Mouse (Mus musculus) liver, adult 2 months (tissue): ENCODE measurements around the gene Arhgap28. TPM values are rescaled to one million over a fixed set of nuclear protein-coding genes. Genes with fewer than 3 reads are reported as not detected.

ENCODE experiments used
- DNase-seq: peaks from one replicate; pipeline ENCODE4 v3.0.0-alpha.2; 2011; ENCODE audit warnings: low read depth, low spot score; ENCODE audit errors: extremely low read depth
- H3K27ac ChIP-seq: fragments of 200-500 bp; replicated peaks from 2 replicates; pipeline ENCODE4 v1.5.1; 2012; ENCODE audit warnings: low read depth, mild to moderate bottlenecking, control low read depth, inconsistent platforms, low read length; ENCODE audit not compliant: insufficient read depth
- H3K27me3 ChIP-seq: fragments of 200-500 bp; 2 replicates; pipeline ENCODE4 v1.6.1; 2012; ENCODE audit warnings: mild to moderate bottlenecking, moderate library complexity, low read length, inconsistent platforms; ENCODE audit not compliant: control insufficient read depth, insufficient read depth
- H3K36me3 ChIP-seq: fragments of 200-500 bp; 2 replicates; pipeline ENCODE4 v1.6.1; 2012; ENCODE audit warnings: low read length, inconsistent platforms; ENCODE audit not compliant: control insufficient read depth, insufficient read depth
- H3K4me1 ChIP-seq: fragments of 200-500 bp; 2 replicates; pipeline ENCODE4 v1.6.1; 2011; ENCODE audit warnings: low read length; ENCODE audit not compliant: control insufficient read depth, insufficient read depth
- H3K4me3 ChIP-seq: fragments of 200-500 bp; 2 replicates; pipeline ENCODE4 v1.5.1; 2011; ENCODE audit warnings: low read depth, mild to moderate bottlenecking, control low read depth, low read length, moderate library complexity; ENCODE audit not compliant: insufficient read depth
- H3K79me2 ChIP-seq: fragments of 200-500 bp; 2 replicates; pipeline ENCODE4 v1.6.1; 2012; ENCODE audit warnings: inconsistent platforms, mild to moderate bottlenecking, low read length, moderate library complexity; ENCODE audit not compliant: control insufficient read depth, insufficient read depth
- H3K9ac ChIP-seq: fragments of 200-500 bp; 2 replicates; pipeline ENCODE4 v1.6.1; 2012; ENCODE audit warnings: low read depth, mild to moderate bottlenecking, control low read depth, inconsistent platforms, low read length
- CTCF ChIP-seq: fragments of 200-500 bp; IDR thresholded peaks from 2 replicates; pipeline ENCODE4 v1.5.1; 2011; ENCODE audit warnings: low read depth, low read length, control low read depth
- POLR2A ChIP-seq: fragments of 200-500 bp; IDR thresholded peaks from 2 replicates; pipeline ENCODE4 v1.6.1; 2011; ENCODE audit warnings: low read length, control low read depth; ENCODE audit not compliant: insufficient read depth; ENCODE audit errors: extremely low read depth
- WGBS: fragments of 180-500 bp; shearing (Covaris S2); methylation state at CpG from one replicate; pipeline ENCODE4 v1.1.7; 2018; 5-methylcytosine and 5-hydroxymethylcytosine counted together
- polyA plus RNA-seq: library from polyadenylated mRNA; depleted of rRNA; stranded (reverse); fragments of >200 nt; gene quantifications from 2 replicates; pipeline ENCODE4 v1.2.3, GENCODE M21; 2012
- total RNA-seq: library from RNA; depleted of rRNA; stranded (reverse); fragments of >200 nt; gene quantifications from 2 replicates; pipeline ENCODE4 v1.2.3, GENCODE M21; 2014

Arhgap28 gene
- total and polyA plus RNA-seq, 2 experiments, result 0.11 to 0.37 TPM

DNA sequence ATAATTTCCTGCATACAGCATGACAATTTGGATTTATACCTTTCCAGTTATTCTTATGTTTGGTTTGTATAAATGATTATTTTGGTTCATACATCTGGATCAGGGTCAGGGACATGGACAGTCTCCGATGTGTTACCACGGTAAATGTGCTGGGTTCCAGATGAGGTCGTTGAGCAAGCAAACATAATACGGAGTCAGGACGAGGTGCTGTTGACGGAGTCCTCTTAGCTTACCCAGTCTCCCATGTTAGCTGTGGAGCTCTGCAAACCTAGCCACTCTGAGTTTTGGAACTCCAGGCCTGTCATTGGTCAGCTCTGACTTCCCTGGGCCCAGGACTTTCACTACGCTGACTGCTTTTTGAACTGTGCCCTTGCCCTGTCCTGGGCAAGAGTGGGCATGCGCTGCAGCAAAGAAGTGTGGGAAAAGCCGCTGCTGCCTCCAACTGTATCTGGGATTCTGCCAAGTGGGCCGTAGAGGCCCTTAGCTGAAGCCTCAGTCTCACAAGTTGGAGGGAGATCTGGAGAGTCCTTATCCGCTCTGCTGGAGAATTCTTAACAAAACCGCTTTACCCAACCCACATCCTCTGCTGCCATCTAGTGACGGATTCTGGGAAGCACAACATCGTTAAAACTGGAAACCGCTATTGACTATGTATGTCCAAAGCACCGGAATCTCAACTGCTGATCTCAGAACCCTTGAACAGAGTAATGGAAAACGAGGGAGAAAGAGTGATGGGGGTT, 166.4 kb downstream of the Arhgap28 start:
- WGBS, result 48% methylated on average over 17 of the region's 17 CpGs
- peak; percentile 66 for TF ChIP-seq CTCF
- no peak for TF ChIP-seq POLR2A
- no peak overlapping the region for H3K27ac ChIP-seq
- H3K36me3 ChIP-seq, result no peaks in the 10 kb centered on the region
- DNase-seq, result peak; percentile 53
- no peaks in the 10 kb centered on the region for H3K27me3 ChIP-seq
- H3K4me3 ChIP-seq, result no peak overlapping the region
- no peaks in the 10 kb centered on the region for H3K79me2 ChIP-seq
- H3K4me1 ChIP-seq, result no peaks in the 10 kb centered on the region
- H3K9ac ChIP-seq, result no peak overlapping the region

- no peak for DNase-seq
- 94% methylated on average over 20 of the region's 20 CpGs for WGBS
- Histone ChIP-seq H3K27ac (no peak overlapping the region), H3K27me3 (no peaks in the 10 kb centered on the region), H3K4me3 (no peak overlapping the region), H3K9ac (no peak overlapping the region), H3K79me2 (no peaks in the 10 kb centered on the region), H3K4me1 (no peaks in the 10 kb centered on the region), H3K36me3 (no peaks in the 10 kb centered on the region)
- TF ChIP-seq CTCF (no peak), POLR2A (no peak)
Measured at GRCm38 (mm10) chr17:67836146-67836895, 167.6 kb downstream of the Arhgap28 start.

GRCm38 (mm10) chr17:67827431-67827830, 176.5 kb downstream of the Arhgap28 start:
- Histone ChIP-seq H3K79me2 (no peaks in the 10 kb centered on the region), H3K36me3 (no peaks in the 10 kb centered on the region), H3K4me1 (no peaks in the 10 kb centered on the region), H3K27me3 (no peaks in the 10 kb centered on the region), H3K4me3 (no peak overlapping the region), H3K9ac (no peak overlapping the region), H3K27ac (no peak overlapping the region)
- 87% methylated on average over 3 of the region's 3 CpGs for WGBS
- TF ChIP-seq POLR2A, result no peak
- no peak for TF ChIP-seq CTCF
- DNase-seq, result no peak

- no peak for DNase-seq
- 92% methylated on average over 10 of the region's 10 CpGs for WGBS
- no peak overlapping the region for H3K4me3 ChIP-seq
- no peak overlapping the region for H3K27ac ChIP-seq
- no peaks in the 10 kb centered on the region for H3K27me3 ChIP-seq
- H3K4me1 ChIP-seq, result no peaks in the 10 kb centered on the region
- H3K9ac ChIP-seq, result no peak overlapping the region
- no peaks in the 10 kb centered on the region for H3K36me3 ChIP-seq
- TF ChIP-seq CTCF, result no peak
- TF ChIP-seq POLR2A, result no peak
- H3K79me2 ChIP-seq, result no peaks in the 10 kb centered on the region
Measured at GRCm38 (mm10) chr17:67816916-67817315, 187.0 kb downstream of the Arhgap28 start.

DNA sequence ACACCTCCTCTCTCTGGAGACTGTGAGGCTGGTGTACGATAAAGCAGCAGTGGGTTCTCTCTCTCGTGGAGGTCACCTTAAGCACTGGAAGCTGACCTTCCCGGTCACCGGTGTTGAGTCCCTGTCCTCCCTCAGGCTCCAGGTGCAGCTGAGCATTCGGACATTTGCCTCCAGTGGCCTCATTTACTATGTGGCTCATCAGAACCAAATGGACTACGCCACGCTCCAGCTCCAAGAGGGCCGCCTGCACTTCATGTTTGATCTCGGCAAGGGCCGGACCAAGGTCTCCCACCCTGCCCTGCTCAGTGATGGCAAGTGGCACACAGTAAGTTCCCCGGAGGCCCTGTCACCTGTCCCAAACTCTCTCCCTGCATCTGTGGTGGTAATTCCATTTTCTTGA, 188.2 kb downstream of the Arhgap28 start:
- 94% methylated on average over 11 of the region's 11 CpGs for WGBS
- no peak overlapping the region for H3K9ac ChIP-seq
- H3K4me1 ChIP-seq, result no peaks in the 10 kb centered on the region
- no peak for TF ChIP-seq CTCF
- TF ChIP-seq POLR2A, result no peak
- H3K36me3 ChIP-seq, result no peaks in the 10 kb centered on the region
- no peaks in the 10 kb centered on the region for H3K79me2 ChIP-seq
- H3K27ac ChIP-seq, result no peak overlapping the region
- H3K4me3 ChIP-seq, result no peak overlapping the region
- no peaks in the 10 kb centered on the region for H3K27me3 ChIP-seq
- no peak for DNase-seq

- H3K27ac ChIP-seq, result no peak overlapping the region
- H3K4me1 ChIP-seq, result no peaks in the 10 kb centered on the region
- no peak overlapping the region for H3K9ac ChIP-seq
- no peaks in the 10 kb centered on the region for H3K36me3 ChIP-seq
- TF ChIP-seq POLR2A, result no peak
- TF ChIP-seq CTCF, result no peak
- no peak for DNase-seq
- 87% methylated on average over 6 of the region's 6 CpGs for WGBS
- no peaks in the 10 kb centered on the region for H3K27me3 ChIP-seq
- H3K79me2 ChIP-seq, result no peaks in the 10 kb centered on the region
- H3K4me3 ChIP-seq, result no peak overlapping the region
Measured at GRCm38 (mm10) chr17:67813666-67814065, 190.3 kb downstream of the Arhgap28 start.
